Mouse (Mus musculus) T-helper 17 cell (primary cell): ENCODE data around the gene Nsmce3.

ENCODE experiments used
- in situ Hi-C, 2 experiments: fragments of 300-600 bp; cut with MboI, MseI; formaldehyde crosslinking; loops; 1 replicate in 1 of 2; 2 replicates in 1 of 2; pipeline ENCODE4 v1.15.1; 2025; ENCODE audit warnings: high pct_unique_total_duplicates in 2 of 2

Gene Nsmce3

DNA sequence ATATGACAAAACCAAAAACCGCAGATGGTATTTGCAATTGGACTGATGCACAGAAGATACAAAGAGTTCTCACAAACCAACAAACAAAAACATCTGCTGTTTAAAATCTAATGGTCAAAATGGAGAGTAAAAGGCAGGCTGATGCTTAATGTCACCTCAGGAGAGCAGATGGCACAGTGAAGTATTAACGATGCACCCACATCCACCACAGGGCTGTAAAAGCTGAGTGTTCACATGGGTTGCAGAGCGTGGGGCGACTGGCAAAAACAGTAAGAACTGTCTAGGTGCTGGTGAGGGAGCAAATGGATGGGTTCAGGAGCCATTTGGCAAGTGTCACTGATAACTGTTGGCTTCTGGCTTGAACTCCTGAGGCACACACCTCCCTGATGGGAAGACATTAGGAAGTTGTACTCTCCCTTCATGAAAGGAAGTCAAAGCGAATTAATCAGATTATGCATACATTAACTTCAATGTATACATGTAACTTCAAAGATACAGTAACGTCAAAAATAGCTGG is 3.2 kb downstream of the Nsmce3 start:
- in situ Hi-C loops: loop anchor here in 1 of 2 experiments (25.0 kb wide), 1 partner anchor 768 kb away; the partner anchor contains the start of gene Tarsl2

DNA sequence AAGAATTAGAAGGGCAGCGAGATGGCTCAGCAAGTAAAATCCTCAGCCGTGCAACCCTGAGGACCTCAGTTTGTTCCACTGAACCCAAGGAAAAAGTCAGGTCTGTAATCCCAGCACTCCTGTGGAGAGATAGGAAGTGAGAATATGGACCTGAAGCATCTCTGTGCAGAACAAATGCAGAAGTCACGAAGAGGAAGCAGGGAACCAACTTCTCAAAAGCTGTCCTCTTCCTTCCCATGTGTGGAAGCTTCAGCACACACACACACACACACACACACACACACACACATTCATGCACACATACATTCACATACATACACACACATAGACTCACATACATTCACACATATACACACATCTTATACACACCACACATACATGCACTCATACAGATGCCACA is 9.3 kb downstream of the Nsmce3 start:
- in situ Hi-C loops: loop anchor here in 1 of 2 experiments (25.0 kb wide), 1 partner anchor 774 kb away; the partner anchor contains the start of gene Tarsl2

DNA sequence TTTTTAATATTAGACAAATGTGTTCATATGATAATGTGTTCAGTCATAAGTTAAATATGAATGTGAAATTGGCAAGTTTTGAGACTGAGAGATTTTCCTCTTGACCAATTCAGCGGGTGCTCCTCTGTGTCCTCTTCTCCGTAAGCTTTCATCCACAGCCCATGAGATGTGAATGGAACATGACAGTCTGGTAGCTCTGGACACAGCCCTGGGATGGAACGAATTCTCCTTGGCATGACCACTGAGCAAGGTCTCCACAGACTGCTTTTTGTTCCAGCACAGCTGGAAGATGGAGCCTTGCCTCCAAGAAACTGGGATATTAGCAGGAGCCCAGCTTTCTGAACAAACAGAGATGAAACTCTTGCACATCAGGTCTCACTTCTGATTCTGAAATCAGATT is 9.8 kb downstream of the Nsmce3 start:
- in situ Hi-C loops: loop anchor here in 1 of 2 experiments (25.0 kb wide), 1 partner anchor 774 kb away; the partner anchor contains the start of gene Tarsl2

DNA sequence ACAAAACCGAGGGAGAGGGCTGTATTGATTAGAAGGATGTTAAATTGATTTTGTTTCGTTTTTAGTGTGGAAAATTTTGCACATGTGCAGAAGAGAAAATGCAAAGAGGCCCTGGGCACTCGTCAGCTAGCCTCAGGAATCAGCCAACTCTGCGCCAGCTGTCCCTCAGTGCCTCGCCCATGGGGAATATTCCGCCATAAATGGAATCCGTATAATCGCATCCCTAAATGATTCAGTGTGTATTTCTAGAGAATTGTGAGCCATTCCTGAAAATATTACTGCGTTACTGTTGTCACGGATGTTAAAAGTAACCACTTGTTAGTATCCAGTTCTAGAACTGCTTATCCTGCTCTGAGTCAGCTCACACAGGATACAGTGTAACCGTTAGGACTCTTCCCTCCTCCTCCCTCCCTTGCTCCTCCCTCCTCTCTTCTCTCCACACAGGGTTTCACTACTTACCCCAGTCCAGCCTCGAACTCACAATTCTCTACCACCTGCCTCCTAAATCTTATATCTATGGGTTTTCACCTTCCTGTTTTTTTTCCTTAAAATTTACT is 16.2 kb downstream of the Nsmce3 start:
- in situ Hi-C loops: loop anchor here in 1 of 2 experiments (25.0 kb wide), 1 partner anchor 781 kb away; the partner anchor contains the start of gene Tarsl2

DNA sequence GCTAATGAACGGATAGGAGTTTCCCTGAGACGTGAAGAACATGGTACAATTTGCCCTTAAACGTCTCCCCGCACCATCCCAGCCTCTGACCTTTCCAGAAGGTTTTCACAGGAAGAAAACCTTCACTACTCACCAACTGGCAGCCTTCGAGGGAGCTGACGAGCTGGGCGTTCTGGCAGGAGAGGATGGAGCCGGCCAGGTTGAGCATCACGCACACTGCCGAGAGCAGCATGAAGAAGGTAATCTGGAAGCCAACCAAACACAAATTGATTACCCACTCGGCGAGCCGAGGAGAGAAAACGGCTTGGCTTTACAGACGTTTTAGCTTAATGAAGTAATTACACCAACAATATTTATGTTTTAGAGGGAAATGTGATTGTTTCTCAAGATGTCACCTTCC is 16.8 kb downstream of the Nsmce3 start:
- in situ Hi-C loops: loop anchor here in 1 of 2 experiments (25.0 kb wide), 1 partner anchor 781 kb away; the partner anchor contains the start of gene Tarsl2

DNA sequence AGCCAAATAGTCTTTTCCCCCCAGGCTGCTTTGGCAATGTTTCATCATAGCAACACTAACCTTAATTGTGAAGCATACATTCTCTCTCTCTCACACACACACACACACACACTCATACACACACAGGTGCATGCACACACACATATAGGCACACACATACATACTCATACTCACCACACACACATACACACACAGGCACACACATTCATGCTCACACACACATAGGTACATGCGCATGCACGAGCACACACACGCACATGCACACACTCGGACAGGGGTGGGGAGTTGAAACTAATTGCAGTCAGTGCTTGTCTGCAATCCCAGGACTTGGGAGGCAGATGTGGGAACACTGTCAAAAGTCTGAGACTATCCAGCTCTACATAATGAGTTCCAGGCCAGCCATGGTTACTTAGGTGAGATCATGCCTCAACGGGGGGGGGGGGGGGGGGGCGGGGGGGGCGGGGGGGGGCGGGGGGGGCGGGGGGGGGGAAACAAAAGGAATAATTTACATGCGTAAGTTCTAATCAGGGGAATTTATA is 17.3 kb downstream of the Nsmce3 start:
- in situ Hi-C loops: loop anchor here in 1 of 2 experiments (25.0 kb wide), 1 partner anchor 782 kb away; the partner anchor contains the start of gene Tarsl2

DNA sequence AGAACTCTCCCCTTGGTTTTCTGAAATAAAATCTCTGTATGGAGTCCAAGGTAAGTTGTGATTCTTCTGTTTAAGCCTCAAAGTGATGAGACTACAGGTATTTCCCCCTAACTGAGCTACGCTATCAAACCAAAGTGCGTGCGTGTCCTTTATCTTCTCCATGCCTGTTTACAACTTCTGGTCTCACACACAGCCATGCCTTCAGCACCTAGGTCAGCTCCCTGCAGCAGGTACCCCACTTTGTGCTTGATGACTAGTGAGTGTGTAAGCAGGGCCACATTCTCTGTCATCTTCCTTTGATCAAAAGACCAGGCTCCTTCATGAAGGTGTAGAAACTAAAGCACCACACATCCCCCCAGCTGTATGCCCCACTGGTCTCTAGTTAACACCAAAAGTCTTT is 22.0 kb downstream of the Nsmce3 start:
- in situ Hi-C loops: loop anchor here in 1 of 2 experiments (25.0 kb wide), 1 partner anchor 787 kb away; the partner anchor contains the start of gene Tarsl2

DNA sequence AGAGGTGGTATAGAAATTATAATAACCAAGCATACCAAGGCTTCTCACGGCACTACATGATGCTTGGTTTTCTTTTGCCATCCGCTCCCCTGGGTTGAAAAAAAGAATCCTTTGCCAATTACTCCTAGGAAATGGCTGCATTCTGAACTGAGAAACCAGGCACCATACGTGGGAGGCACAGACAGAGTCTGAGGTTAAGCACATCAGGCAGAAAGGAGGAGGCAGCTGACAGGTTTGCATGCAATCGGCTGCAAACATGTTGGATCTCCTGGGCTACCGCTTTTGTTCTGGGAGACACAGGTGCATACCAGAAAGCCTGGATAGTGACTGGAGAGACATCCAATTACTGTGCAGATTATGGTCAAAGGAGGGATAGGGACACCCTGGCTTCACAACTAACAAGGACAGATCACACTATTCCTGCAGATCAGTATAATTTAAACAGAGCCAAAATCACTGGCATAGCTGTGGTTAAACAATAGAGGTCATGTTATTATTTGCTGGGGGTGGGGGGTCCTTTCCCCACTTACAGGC is 25.4 kb downstream of the Nsmce3 start:
- in situ Hi-C loops: no loop called here

DNA sequence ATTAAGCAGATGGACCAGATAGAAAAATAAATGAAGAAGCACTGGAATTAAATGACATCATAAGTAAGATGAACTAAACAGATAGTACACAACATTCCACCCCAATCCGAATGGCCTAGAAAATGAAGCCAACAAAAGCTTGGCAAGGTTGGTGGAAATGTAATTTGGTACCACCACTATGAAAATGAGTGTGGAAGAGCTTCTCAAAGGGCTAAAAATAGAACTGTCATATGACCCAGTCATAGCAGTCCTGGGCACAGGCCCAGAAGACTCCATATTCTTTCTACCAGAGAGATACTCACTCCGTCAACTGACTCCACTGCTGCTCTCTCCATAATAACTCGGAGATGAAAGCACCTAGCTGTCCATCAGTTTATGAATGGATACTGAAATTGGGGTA is 26.7 kb downstream of the Nsmce3 start:
- in situ Hi-C loops: no loop called here

DNA sequence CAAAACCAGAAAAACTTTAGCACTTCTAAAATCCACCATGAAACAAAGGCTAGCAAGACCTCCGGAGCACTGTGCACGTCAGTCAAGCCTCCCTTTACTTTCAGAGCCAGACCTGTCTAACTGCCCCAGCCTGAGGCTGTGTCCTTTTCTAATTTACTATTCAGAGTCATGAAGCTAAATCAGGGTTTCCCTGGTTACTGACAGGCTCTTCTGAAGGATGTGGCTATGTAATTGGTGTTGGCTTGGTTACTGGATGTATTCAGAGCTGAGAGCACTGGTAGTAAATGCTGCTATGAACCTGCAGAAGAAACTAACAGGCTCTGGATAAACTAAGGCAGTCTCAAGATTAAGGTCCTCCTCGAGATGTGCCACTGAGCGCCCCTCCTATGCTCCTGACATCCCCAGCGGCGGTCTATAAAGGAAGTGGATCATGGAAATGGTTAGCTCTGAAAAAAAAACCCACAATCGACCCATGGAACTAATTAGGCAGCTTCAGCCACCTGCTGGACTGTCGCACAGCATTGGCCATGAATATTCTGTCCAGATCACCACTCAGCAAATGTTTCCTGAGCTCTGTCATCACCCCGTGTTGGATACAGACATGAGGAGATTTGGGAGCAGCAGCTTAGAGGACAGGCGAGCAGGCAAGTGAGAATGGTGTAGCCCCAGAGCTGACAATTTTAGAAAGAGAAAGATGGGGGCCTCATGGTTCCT is 31.7 kb downstream of the Nsmce3 start:
- in situ Hi-C loops: no loop called here

DNA sequence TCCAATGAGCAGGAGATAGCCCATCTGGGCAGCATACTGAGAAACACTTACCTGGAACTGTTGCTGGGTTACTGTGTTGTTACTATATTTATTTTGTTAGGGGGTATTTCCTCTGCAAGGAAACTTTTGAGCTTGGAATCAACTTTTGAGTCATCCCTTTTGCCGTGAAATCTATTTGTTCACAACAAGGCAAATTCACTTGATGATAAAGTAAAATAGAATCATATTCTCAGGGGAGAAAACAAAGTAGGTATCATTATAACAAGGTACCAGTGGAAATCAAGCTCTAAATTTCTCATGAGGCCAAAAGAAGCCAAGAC is 32.3 kb downstream of the Nsmce3 start:
- in situ Hi-C loops: no loop called here

DNA sequence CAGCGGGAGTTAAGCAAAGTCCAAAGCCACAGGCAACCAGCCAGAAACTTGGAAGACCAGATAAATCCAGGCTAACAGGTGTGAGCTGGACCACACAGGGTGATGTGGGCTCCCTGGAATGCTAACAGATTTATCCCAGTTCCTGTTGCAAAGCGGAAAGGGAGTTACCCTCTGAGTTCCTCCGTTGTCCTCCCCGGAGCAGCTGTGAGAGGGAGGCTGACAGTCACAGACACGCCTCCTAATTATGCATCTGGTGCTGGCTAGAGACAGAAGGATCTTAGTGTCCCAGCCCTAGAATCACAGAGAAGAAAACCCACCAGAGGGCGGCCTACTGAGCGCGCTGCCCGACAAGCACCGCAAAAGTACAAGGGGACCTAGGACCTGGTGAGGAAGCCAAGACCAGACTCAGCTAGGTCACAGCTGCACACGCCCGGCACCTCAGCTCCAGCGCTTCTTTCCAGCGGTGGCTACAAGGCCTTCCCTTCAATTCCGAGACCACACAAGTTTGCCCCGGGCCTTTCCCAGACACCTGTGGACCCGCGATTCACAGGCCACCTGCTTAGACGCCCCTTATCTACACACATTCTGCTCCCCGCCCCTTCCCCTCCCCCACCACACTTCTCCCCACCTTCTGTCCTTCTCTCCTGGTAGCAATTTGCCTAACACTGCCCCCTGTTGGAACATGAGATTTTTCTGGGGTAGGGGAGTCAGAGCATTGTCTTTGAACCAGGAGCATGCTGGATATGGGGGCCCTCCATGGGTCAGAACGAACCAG is 32.8 kb downstream of the Nsmce3 start:
- in situ Hi-C loops: no loop called here

DNA sequence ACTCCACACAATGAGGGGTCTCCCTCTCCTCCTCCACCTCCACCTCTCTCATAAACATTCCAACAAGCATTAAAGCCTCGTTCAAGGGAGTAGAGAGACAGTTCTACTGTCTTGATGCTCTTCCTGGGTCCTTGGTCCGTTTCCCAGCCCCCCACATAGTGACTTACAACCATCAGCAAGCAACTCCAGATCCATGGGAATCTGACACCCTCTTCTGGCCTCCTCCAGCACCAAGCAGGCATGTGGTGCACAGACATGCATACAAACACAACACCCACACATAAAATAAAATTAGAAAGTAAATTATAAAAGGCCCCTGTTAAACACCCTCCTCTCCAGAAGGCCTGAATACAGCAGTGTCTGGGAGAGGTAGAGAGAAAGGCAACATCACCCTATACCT is 33.5 kb downstream of the Nsmce3 start:
- in situ Hi-C loops: no loop called here

DNA sequence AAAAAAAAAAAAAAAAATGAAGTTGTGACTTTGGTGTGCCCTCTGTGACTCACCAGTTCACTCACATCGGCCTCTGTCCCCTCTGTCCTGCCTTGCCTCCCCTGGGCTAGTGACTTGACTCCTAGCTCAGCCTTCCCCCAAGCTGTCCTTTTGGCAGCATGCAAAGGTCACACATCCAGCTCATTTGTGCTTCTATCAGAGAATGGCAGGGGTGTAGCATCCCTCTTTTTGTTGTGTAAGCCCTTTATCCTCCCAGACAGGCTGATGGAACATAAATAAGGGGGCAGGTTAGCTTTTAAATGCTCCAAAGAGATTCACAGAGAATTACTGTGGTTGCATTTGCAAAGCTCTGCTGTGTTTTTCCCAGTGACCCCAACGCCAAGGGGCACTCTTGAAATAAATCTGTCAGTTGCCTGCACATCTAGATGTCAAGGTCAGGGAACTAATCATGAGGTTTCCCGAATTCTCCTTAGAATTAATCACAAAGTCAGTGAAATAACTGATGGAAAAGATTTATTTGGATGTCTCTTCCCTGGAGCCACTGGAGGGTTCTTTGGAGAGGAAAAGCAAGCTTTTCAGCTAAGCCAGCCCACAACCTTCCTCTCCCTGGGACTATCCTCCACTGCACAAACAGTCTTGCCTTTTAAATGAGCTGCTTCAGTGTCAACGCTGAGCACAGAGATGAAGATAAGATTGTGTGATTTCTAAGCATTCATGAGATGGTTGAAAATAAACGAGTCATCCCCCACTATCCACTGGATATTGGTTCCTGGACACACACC is 42.4 kb downstream of the Nsmce3 start:
- in situ Hi-C loops: no loop called here

DNA sequence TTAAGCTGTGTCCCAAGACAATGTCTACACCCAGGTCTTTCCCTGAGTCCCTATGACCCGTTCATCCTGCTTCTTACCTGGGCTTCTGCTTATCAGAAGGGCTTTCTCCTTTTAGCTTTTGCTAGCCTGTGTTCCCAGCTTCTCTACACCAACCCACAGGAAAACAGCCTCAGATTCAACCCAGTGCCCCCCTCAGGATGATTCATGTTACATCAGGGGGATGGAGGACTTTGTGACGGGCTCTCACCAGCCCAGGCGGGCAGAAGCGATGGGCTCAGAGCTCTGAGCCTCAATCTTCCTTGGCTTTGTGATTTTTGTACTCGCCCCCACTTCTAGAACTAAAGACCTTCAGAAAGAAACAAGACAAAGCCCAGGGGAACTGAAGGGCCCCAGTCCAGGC is 51.7 kb downstream of the Nsmce3 start:
- in situ Hi-C loops: no loop called here

DNA sequence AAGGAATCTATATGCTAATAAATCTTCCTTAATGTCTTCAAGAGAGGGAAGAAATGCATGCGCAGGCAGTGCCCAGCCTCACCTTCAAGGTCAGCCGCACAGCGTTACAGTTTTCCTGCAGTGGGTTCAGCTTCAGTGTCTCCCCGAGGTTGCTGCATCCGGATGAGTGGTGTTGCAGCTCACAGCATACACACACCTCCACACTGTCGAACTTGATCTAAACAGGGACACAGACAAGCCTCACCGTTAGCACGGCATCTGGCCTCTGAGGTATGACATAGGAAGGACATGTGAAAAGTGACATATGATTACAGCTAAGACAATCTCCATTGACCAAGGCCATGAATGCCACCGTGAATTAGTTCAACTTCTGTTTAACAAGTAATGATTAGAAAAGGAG is 53.1 kb downstream of the Nsmce3 start:
- in situ Hi-C loops: no loop called here
